Mouse (Mus musculus) heart, adult 9 months (tissue): ENCODE data around the gene Sort1.

Experiments used
- DNase-seq, 2 experiments: peaks; one replicate each; pipeline ENCODE4 v3.0.0; 2022; ENCODE audit warnings: low spot score in 2 of 2

Gene Sort1

GRCm38 (mm10) chr3:108327916-108328315 lies 44.0 kb downstream of the Sort1 start:
- peak; percentile 70 to 73 for DNase-seq

- peak; percentile 39 to 51 for DNase-seq
Observed at GRCm38 (mm10) chr3:108328441-108328841, 44.6 kb downstream of the Sort1 start.

GRCm38 (mm10) chr3:108330812-108331211 lies 46.9 kb downstream of the Sort1 start:
- DNase-seq = no peak

GRCm38 (mm10) chr3:108336878-108337277 lies 53.0 kb downstream of the Sort1 start:
- DNase-seq = no peak

GRCm38 (mm10) chr3:108341040-108341439 lies 57.2 kb downstream of the Sort1 start:
- no peak for DNase-seq

- DNase-seq = no peak
Observed at GRCm38 (mm10) chr3:108342185-108342584, 58.3 kb downstream of the Sort1 start.

GRCm38 (mm10) chr3:108345855-108346254 lies 62.0 kb downstream of the Sort1 start:
- DNase-seq = no peak

GRCm38 (mm10) chr3:108348376-108348775 lies 64.5 kb downstream of the Sort1 start:
- no peak for DNase-seq

- DNase-seq = no peak
Observed at GRCm38 (mm10) chr3:108355245-108355644, 71.4 kb downstream of the Sort1 start.

GRCm38 (mm10) chr3:108357051-108357450 lies 73.2 kb downstream of the Sort1 start:
- DNase-seq = no peak

GRCm38 (mm10) chr3:108358445-108358844 lies 74.6 kb downstream of the Sort1 start:
- DNase-seq = no peak

- DNase-seq = no peak
Observed at GRCm38 (mm10) chr3:108360894-108361293, 77.0 kb downstream of the Sort1 start.

- peak; percentile 35 to 49 for DNase-seq
Observed at GRCm38 (mm10) chr3:108363626-108364025, 79.7 kb downstream of the Sort1 start.

GRCm38 (mm10) chr3:108364270-108364995 lies 80.6 kb downstream of the Sort1 start, which contains the start of gene Mybphl:
Gene Mybphl (plus strand): TSS chr3:108364911.
- no peak for DNase-seq

- DNase-seq = no peak
Observed at GRCm38 (mm10) chr3:108367173-108367572, 83.3 kb downstream of the Sort1 start.

- no peak for DNase-seq
Observed at GRCm38 (mm10) chr3:108367828-108368227, 83.9 kb downstream of the Sort1 start.

- no peak for DNase-seq
Observed at GRCm38 (mm10) chr3:108368721-108369120, 84.8 kb downstream of the Sort1 start.

GRCm38 (mm10) chr3:108372274-108372673 lies 88.4 kb downstream of the Sort1 start:
- DNase-seq = no peak

- no peak for DNase-seq
Observed at GRCm38 (mm10) chr3:108372691-108373090, 88.8 kb downstream of the Sort1 start.

GRCm38 (mm10) chr3:108378875-108379663 lies 95.2 kb downstream of the Sort1 start:
- DNase-seq = no peak

- no peak for DNase-seq
Observed at GRCm38 (mm10) chr3:108380695-108381094, 96.8 kb downstream of the Sort1 start.

GRCm38 (mm10) chr3:108381945-108382875 lies 98.3 kb downstream of the Sort1 start:
- DNase-seq = peak; percentile 35 to 36
